Mouse (Mus musculus) lung, postnatal 0 days (tissue): ENCODE measurements around the gene Hoxb6.

Experiments used
- CTCF ChIP-seq: IDR thresholded peaks from 2 replicates; pipeline ENCODE4 v1.5.1; 2016; ENCODE audit warnings: antibody characterized with exemption, mild to moderate bottlenecking
- EP300 ChIP-seq: IDR thresholded peaks from 2 replicates; pipeline ENCODE4 v1.6.1; 2016; ENCODE audit warnings: antibody characterized with exemption, mild to moderate bottlenecking, control low read depth

DNA sequence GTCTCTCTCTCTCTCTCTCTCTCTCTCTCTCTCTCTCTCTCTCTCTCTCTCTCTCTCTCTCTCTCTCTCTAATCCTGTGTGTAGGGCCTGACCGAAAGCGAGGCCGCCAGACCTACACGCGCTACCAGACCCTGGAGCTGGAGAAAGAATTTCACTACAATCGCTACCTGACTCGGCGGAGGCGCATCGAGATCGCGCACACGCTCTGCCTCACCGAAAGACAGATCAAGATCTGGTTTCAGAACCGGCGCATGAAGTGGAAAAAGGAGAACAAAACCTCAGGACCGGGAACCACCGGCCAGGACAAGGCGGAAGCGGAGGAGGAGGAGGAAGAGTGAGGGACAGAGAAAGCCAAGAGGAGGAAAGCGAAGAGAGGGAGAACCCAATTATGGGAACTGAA, 3.0 kb upstream of the Hoxb6 start:
- TF ChIP-seq CTCF (no peak), EP300 (no peak)
